In the genomic region with DNA sequence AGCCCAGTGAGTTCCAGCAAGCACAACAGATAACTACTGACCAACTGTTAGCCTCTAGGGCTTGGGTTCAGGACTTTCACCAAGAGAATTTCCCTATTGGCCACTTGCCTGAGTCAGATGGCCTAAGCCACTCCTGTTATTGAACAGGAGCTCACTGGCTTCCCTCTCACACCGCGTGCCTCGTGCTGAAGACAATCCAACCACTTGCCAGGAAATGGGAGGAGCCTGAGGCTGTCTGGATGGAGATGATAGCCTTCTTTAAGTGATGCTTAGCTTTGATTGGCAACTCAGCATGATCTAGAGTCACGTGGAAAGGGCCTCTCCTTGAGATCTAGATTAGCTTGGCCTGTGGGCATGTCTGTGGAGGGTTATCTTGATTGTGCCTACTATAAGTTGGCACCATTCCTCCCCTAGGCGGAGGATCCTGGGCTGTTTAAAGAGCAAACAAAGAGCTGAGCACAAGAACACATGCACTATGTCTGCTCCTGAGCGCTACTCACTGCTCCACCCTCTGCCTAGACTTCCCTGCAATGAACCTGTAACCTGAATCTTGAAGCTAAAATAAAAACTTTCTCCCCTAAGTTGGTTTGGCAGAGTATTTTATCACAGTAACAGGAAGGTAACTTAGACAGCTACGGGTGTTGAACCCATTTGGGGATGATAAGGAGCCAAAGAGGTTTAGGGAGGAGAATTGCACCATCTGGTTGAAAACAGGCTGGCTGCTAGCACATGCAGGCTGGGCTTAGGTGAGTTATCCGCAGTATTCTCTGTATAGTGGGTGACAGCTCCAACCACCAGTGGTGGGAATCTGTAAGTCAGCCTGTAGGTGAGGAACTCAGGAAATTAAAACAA, we compare ENCODE assay signal across 11 mouse cellular contexts. TPM values are rescaled to one million over a fixed set of nuclear protein-coding genes. Genes with fewer than 3 reads are reported as not detected.
DNase-seq lines count a peak whose midpoint lies in the region; ATAC-seq and TF ChIP-seq lines count a peak whose summit lies in the region.
"Had no signal": no experiment of that assay in that cellular context is flagged by ENCODE, and none has a peak within 500 bp of the region (broad histone marks: within the 10 kb centered on the region; RNA-seq: fewer than 3 reads in every experiment).

No protein-coding gene starts in this region.

- peaks cover 12% of the 10 kb centered on the region; the same call in 1 of the 2 replicates for H3K4me1 ChIP-seq in lung, embryonic 15.5 days
- H3K4me1 ChIP-seq in liver, adult 2 months (ENCODE audit: control insufficient read depth, insufficient read depth, low read length), result peaks cover 4% of the 10 kb centered on the region; the same call in 1 of the 2 replicates
- peaks cover 11% of the 10 kb centered on the region for H3K4me1 ChIP-seq in stomach, embryonic 16.5 days (ENCODE audit: control insufficient read depth, insufficient read depth, low read length)

- no peak for TF ChIP-seq CTCF in liver, adult 2 months (IDR thresholded peaks at IDR 0.05; ENCODE audit: low read depth, low read length)

- H3K36me3 ChIP-seq in lung, embryonic 15.5 days, result peaks cover 12% of the 10 kb centered on the region
- no peaks in the 10 kb centered on the region for H3K36me3 ChIP-seq in liver, adult 2 months (ENCODE audit: control insufficient read depth, insufficient read depth, low read length)
- no peaks in the 10 kb centered on the region for H3K36me3 ChIP-seq in stomach, embryonic 16.5 days (ENCODE audit: control insufficient read depth, insufficient read depth, low read length)

- no peaks in the 10 kb centered on the region for H3K9me3 ChIP-seq in lung, embryonic 15.5 days
- no peaks in the 10 kb centered on the region for H3K9me3 ChIP-seq in stomach, embryonic 16.5 days (replicated peaks; ENCODE audit: control insufficient read depth, low read length)
- H3K9me3 ChIP-seq: hindbrain, embryonic 12.5 days; limb, embryonic 13.5 days had no signal

- TF ChIP-seq POLR2A in liver, adult 2 months (IDR thresholded peaks at IDR 0.05; ENCODE audit: extremely low read depth, insufficient read depth, low read length), result no peak

- no peak overlapping the region for H3K4me3 ChIP-seq in lung, embryonic 15.5 days
- H3K4me3 ChIP-seq in liver, adult 2 months (ENCODE audit: insufficient read depth, low read depth, low read length), result no peak overlapping the region
- H3K4me3 ChIP-seq in stomach, embryonic 16.5 days (replicated peaks; ENCODE audit: low read length), result no peak overlapping the region
- H3K4me3 ChIP-seq: hindbrain, embryonic 12.5 days; limb, embryonic 13.5 days had no signal

- 64% methylated on average over 8 of the region's 8 CpGs for WGBS in lung, embryonic 15.5 days
- WGBS in liver, adult 2 months, result 33% methylated on average over 8 of the region's 8 CpGs
- WGBS in stomach, embryonic 16.5 days, result 64% methylated on average over 8 of the region's 8 CpGs

- H3K9ac ChIP-seq in lung, embryonic 15.5 days, result no peak overlapping the region
- no peak overlapping the region for H3K9ac ChIP-seq in liver, adult 2 months (ENCODE audit: low read depth, low read length)
- H3K9ac ChIP-seq in stomach, embryonic 16.5 days (ENCODE audit: low read length), result no peak overlapping the region
- H3K9ac ChIP-seq: hindbrain, embryonic 12.5 days; limb, embryonic 13.5 days had no signal

- peak; percentile 23; the same call in 1 of the 2 replicates for ATAC-seq in lung, embryonic 15.5 days (ENCODE audit: borderline replicate concordance, extremely low read depth, low FRiP score, low TSS enrichment)
- peak; percentile 74 for ATAC-seq in erythroid progenitor cell, adult 5-6 weeks (replicated peaks; ENCODE audit: low FRiP score, poor library complexity, severe bottlenecking)
- ATAC-seq in stomach, embryonic 16.5 days (ENCODE audit: insufficient read depth, low FRiP score), result peak; percentile 42; the same call in 1 of the 2 replicates

- no peaks in the 10 kb centered on the region for H3K79me2 ChIP-seq in liver, adult 2 months (ENCODE audit: control insufficient read depth, insufficient read depth, low read length)

- no peak overlapping the region for H3K4me2 ChIP-seq in lung, embryonic 15.5 days
- H3K4me2 ChIP-seq in stomach, embryonic 16.5 days (ENCODE audit: low read depth, low read length), result no peak overlapping the region
- H3K4me2 ChIP-seq: hindbrain, embryonic 12.5 days; limb, embryonic 13.5 days had no signal

- H3K27me3 ChIP-seq in lung, embryonic 15.5 days, result no peaks in the 10 kb centered on the region
- no peaks in the 10 kb centered on the region for H3K27me3 ChIP-seq in liver, adult 2 months (ENCODE audit: control insufficient read depth, insufficient read depth, low read length)
- no peaks in the 10 kb centered on the region for H3K27me3 ChIP-seq in stomach, embryonic 16.5 days (ENCODE audit: control insufficient read depth, insufficient read depth, low read length)
- H3K27me3 ChIP-seq: hindbrain, embryonic 12.5 days; limb, embryonic 13.5 days had no signal

- intact Hi-C loops in left cerebral cortex, postnatal 14 days (cut with DNase I), result no loop called here

- DNase-seq in lung, adult 18-20 months, result no peak
- DNase-seq in liver, adult 2 months (ENCODE audit: extremely low read depth, low read depth, low spot score), result peak; percentile 79
- DNase-seq in adrenal gland, postnatal 10 days, result no peak
- DNase-seq in left cerebral cortex, postnatal 14 days (ENCODE audit: low spot score in 2 of 2), result no peak
- DNase-seq in adrenal gland, adult 18-20 months (ENCODE audit: low spot score in 2 of 2), result no peak
- DNase-seq: retina, postnatal 1 day had no signal

- H3K27ac ChIP-seq in lung, embryonic 15.5 days, result no peak overlapping the region
- no peak overlapping the region for H3K27ac ChIP-seq in liver, adult 2 months (replicated peaks; ENCODE audit: insufficient read depth, low read depth, low read length)
- H3K27ac ChIP-seq in stomach, embryonic 16.5 days (ENCODE audit: low read length), result no peak overlapping the region
- H3K27ac ChIP-seq: hindbrain, embryonic 12.5 days; limb, embryonic 13.5 days had no signal

RNA-seq across cellular contexts. Expression of gene Uba7, which starts 3.4 kb away (rescaled TPM):
- polyA plus RNA-seq in lung, embryonic 15.5 days (2015; fragmentation: Nextera tagmentation; extraction: Ambion mirVana), result 22.3 and 22.8 TPM in 2 replicates
- 365 and 400 TPM in 2 replicates for total RNA-seq in erythroid progenitor cell, adult 5-6 weeks (2015; ENCODE audit: low replicate concordance)
- 262 and 332 TPM in 2 replicates for total RNA-seq in erythroid progenitor cell, adult 5-6 weeks (2017; ENCODE audit: low replicate concordance)
- 16.4 and 22.0 TPM in 2 replicates for total RNA-seq in liver, adult 2 months (2014; rRNA removed)
- 19.3 and 30.6 TPM in 2 replicates for polyA plus RNA-seq in liver, adult 2 months (2012; rRNA removed)
- polyA plus RNA-seq in stomach, embryonic 16.5 days (2015; fragmentation: Nextera tagmentation; extraction: Ambion mirVana), result 34.8 and 40.0 TPM in 2 replicates
- total RNA-seq in adrenal gland, postnatal 10 days (2021), result 10 to 100 TPM; 19.0 to 22.5 TPM
- total RNA-seq in left cerebral cortex, postnatal 14 days (2021), result 1 to 10 TPM; 3.6 to 4.2 TPM
- total RNA-seq in adrenal gland, adult 18-20 months (2021), result 10 to 100 TPM; 14.2 to 22.1 TPM

RNA-seq across cellular contexts. Expression of gene Gm20661, which starts 10.9 kb away (rescaled TPM):
- polyA plus RNA-seq in lung, embryonic 15.5 days (2015; fragmentation: Nextera tagmentation; extraction: Ambion mirVana), result 3.5 and 3.6 TPM in 2 replicates
- 1.1 TPM in 1 of 2 replicates, not detected in the other for total RNA-seq in erythroid progenitor cell, adult 5-6 weeks (2015; ENCODE audit: low replicate concordance)
- 0.64 and 4.2 TPM in 2 replicates for total RNA-seq in erythroid progenitor cell, adult 5-6 weeks (2017; ENCODE audit: low replicate concordance)
- total RNA-seq in liver, adult 2 months (2014; rRNA removed), result not detected in 2 replicates
- polyA plus RNA-seq in liver, adult 2 months (2012; rRNA removed), result 0.10 TPM in 1 of 2 replicates, not detected in the other
- polyA plus RNA-seq in stomach, embryonic 16.5 days (2015; fragmentation: Nextera tagmentation; extraction: Ambion mirVana), result 5.9 and 7.5 TPM in 2 replicates
- under 1 TPM; 0.48 to 0.85 TPM for total RNA-seq in adrenal gland, postnatal 10 days (2021)
- under 1 TPM in 1 of 2 experiments, not detected in 1; 0.79 TPM for total RNA-seq in left cerebral cortex, postnatal 14 days (2021)
- total RNA-seq in adrenal gland, adult 18-20 months (2021), result under 1 TPM in 1 of 2 experiments, not detected in 1; 0.29 TPM

RNA-seq across cellular contexts. Expression of gene Inka1, which starts 13.8 kb away (rescaled TPM):
- polyA plus RNA-seq in lung, embryonic 15.5 days (2015; fragmentation: Nextera tagmentation; extraction: Ambion mirVana), result 68.7 and 76.6 TPM in 2 replicates
- total RNA-seq in erythroid progenitor cell, adult 5-6 weeks (2015; ENCODE audit: low replicate concordance), result 26.0 and 44.3 TPM in 2 replicates
- total RNA-seq in erythroid progenitor cell, adult 5-6 weeks (2017; ENCODE audit: low replicate concordance), result 34.4 and 43.8 TPM in 2 replicates
- 0.87 and 1.3 TPM in 2 replicates for total RNA-seq in liver, adult 2 months (2014; rRNA removed)
- polyA plus RNA-seq in liver, adult 2 months (2012; rRNA removed), result 1.1 and 1.7 TPM in 2 replicates
- 42.6 and 42.7 TPM in 2 replicates for polyA plus RNA-seq in stomach, embryonic 16.5 days (2015; fragmentation: Nextera tagmentation; extraction: Ambion mirVana)
- 10 to 100 TPM; 18.6 to 18.7 TPM for total RNA-seq in adrenal gland, postnatal 10 days (2021)
- total RNA-seq in left cerebral cortex, postnatal 14 days (2021), result 1 to 10 TPM; 2.7 to 3.1 TPM
- 1 to 10 TPM; 4.3 to 6.4 TPM for total RNA-seq in adrenal gland, adult 18-20 months (2021)

RNA-seq across cellular contexts. Expression of gene Cdhr4, which starts 20.4 kb away (rescaled TPM):
- polyA plus RNA-seq in lung, embryonic 15.5 days (2015; fragmentation: Nextera tagmentation; extraction: Ambion mirVana), result 5.2 and 6.1 TPM in 2 replicates
- 14.8 TPM in 1 of 2 replicates, not detected in the other for total RNA-seq in erythroid progenitor cell, adult 5-6 weeks (2015; ENCODE audit: low replicate concordance)
- 13.3 TPM in 1 of 2 replicates, not detected in the other for total RNA-seq in erythroid progenitor cell, adult 5-6 weeks (2017; ENCODE audit: low replicate concordance)
- total RNA-seq in liver, adult 2 months (2014; rRNA removed), result not detected in 2 replicates
- 0.19 and 0.44 TPM in 2 replicates for polyA plus RNA-seq in liver, adult 2 months (2012; rRNA removed)
- polyA plus RNA-seq in stomach, embryonic 16.5 days (2015; fragmentation: Nextera tagmentation; extraction: Ambion mirVana), result 12.2 and 12.7 TPM in 2 replicates
- total RNA-seq in adrenal gland, postnatal 10 days (2021), result 1 to 10 TPM; 1.7 to 2.6 TPM
- 1 to 10 TPM; 1.7 to 1.9 TPM for total RNA-seq in left cerebral cortex, postnatal 14 days (2021)
- 1 to 10 TPM in 1 of 2 experiments, not detected in 1; 1.2 TPM for total RNA-seq in adrenal gland, adult 18-20 months (2021)

RNA-seq across cellular contexts. Expression of gene Traip, which starts 22.0 kb away (rescaled TPM):
- polyA plus RNA-seq in lung, embryonic 15.5 days (2015; fragmentation: Nextera tagmentation; extraction: Ambion mirVana), result 26.8 and 31.5 TPM in 2 replicates
- total RNA-seq in erythroid progenitor cell, adult 5-6 weeks (2015; ENCODE audit: low replicate concordance), result 12.6 and 19.3 TPM in 2 replicates
- total RNA-seq in erythroid progenitor cell, adult 5-6 weeks (2017; ENCODE audit: low replicate concordance), result 50.4 and 51.5 TPM in 2 replicates
- 0.18 and 0.40 TPM in 2 replicates for total RNA-seq in liver, adult 2 months (2014; rRNA removed)
- polyA plus RNA-seq in liver, adult 2 months (2012; rRNA removed), result 0.12 and 0.21 TPM in 2 replicates
- 16.4 and 20.4 TPM in 2 replicates for polyA plus RNA-seq in stomach, embryonic 16.5 days (2015; fragmentation: Nextera tagmentation; extraction: Ambion mirVana)
- total RNA-seq in adrenal gland, postnatal 10 days (2021), result 1 to 10 TPM; 5.1 to 7.4 TPM
- 10 to 100 TPM in 1 of 2 experiments, 1 to 10 TPM in 1; 9.3 to 12.0 TPM for total RNA-seq in left cerebral cortex, postnatal 14 days (2021)
- total RNA-seq in adrenal gland, adult 18-20 months (2021), result 1 to 10 TPM; 1.0 to 1.1 TPM

Comparison
In these comparisons a context has a peak if more than half of its experiments do, and no peak if none do; other contexts are left out.
1. ATAC-seq: peak in every context shown above with its lines; median percentile 74 in erythroid progenitor cell, adult 5-6 weeks; 42 in stomach, embryonic 16.5 days; 23 in lung, embryonic 15.5 days.
2. RNA of gene Uba7, which starts 3.4 kb away (total RNA-seq): 262 to 400 TPM in erythroid progenitor cell, adult 5-6 weeks; 19.0 to 22.5 TPM in adrenal gland, postnatal 10 days, 14.2 to 22.1 TPM in adrenal gland, adult 18-20 months, 16.4 to 22.0 TPM in liver, adult 2 months and 3.6 to 4.2 TPM in left cerebral cortex, postnatal 14 days; every median in the first group is over 10 times any median in the second.